Mouse (Mus musculus): ENCODE results near the gene Bcas3.

GRCm38 (mm10) chr11:85380046-85380445 lies 27.1 kb downstream of the Bcas3 start:
- TF ChIP-seq POLR2A (IDR thresholded peaks at IDR 0.05; ENCODE audit: borderline replicate concordance, low read depth, low read length) (no peak), CTCF (IDR thresholded peaks at IDR 0.05; ENCODE audit: low read depth, low read length) (no peak)
